Comparison of ENCODE assay signal across 8 mouse cellular contexts in the genomic region with DNA sequence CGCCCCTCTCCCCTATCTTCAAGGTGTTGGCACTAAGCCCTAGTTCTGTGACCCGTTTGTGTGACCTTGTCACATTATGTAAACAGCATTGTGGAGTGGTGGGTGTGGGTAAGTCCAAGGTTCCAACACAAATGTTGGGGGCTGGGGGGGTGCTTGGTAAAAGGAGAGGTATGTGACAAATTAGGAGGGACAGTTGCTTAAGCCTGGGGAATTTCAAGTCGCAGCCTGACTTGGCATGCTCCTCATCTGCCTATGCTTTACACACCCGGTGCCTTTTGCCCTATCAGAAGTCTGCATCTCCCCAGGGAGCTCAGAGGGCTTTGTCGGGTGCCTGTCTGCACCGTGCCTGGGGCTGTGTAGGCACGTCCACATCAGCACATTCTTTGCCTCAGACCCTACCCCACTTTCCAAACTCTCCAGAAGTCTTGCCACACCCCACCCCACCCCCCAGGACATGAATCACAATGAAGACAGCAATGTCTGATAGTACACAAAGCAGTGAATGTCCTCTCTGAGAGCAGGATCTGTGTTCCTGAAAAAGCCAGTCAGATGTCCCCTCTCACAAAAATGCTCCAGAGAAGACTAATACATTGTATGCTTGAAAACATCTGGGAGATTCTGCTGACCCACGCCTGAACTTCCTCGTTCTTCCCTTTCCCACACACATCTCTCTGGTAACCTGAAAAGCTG.
DNase-seq lines count a peak whose midpoint lies in the region; ATAC-seq and TF ChIP-seq lines count a peak whose summit lies in the region.

No protein-coding gene starts in this region.

- no peaks in the 10 kb centered on the region for H3K9me3 ChIP-seq in midbrain, embryonic 12.5 days
- H3K9me3 ChIP-seq in midbrain, embryonic 15.5 days, result no peaks in the 10 kb centered on the region
- no peaks in the 10 kb centered on the region for H3K9me3 ChIP-seq in embryonic facial prominence, embryonic 13.5 days
- peaks cover 1% of the 10 kb centered on the region for H3K9me3 ChIP-seq in limb, embryonic 12.5 days

- H3K36me3 ChIP-seq in midbrain, embryonic 12.5 days, result no peaks in the 10 kb centered on the region
- H3K36me3 ChIP-seq in midbrain, embryonic 15.5 days (replicated peaks), result no peaks in the 10 kb centered on the region
- H3K36me3 ChIP-seq in embryonic facial prominence, embryonic 13.5 days, result no peaks in the 10 kb centered on the region
- no peaks in the 10 kb centered on the region for H3K36me3 ChIP-seq in limb, embryonic 12.5 days

- H3K4me2 ChIP-seq in midbrain, embryonic 12.5 days (replicated peaks), result no peak overlapping the region
- no peak overlapping the region for H3K4me2 ChIP-seq in midbrain, embryonic 15.5 days
- no peak overlapping the region for H3K4me2 ChIP-seq in embryonic facial prominence, embryonic 13.5 days
- H3K4me2 ChIP-seq in limb, embryonic 12.5 days, result 0 out of 2 replicates have a peak overlapping the region, but pooled peaks have one; percentile 10

- DNase-seq in thymus, postnatal 25 days, result peak; percentile 19
- DNase-seq in cerebellum, postnatal 4 days (ENCODE audit: low spot score in 2 of 2), result no peak
- DNase-seq in cerebellum, adult 2 months, result no peak
- no peak for DNase-seq in cerebellum, postnatal 14 days

- no peak overlapping the region for H3K27ac ChIP-seq in midbrain, embryonic 12.5 days (replicated peaks)
- no peak overlapping the region for H3K27ac ChIP-seq in midbrain, embryonic 15.5 days
- no peak overlapping the region for H3K27ac ChIP-seq in embryonic facial prominence, embryonic 13.5 days
- H3K27ac ChIP-seq in limb, embryonic 12.5 days, result no peak overlapping the region
- H3K27ac ChIP-seq in cerebellum, adult 2 months (ENCODE audit: insufficient read depth, low read length), result no peak overlapping the region

- ATAC-seq in midbrain, embryonic 12.5 days (ENCODE audit: low FRiP score, low read depth), result 0 out of 2 replicates have a peak, but pooled peaks have one; percentile 19
- ATAC-seq in midbrain, embryonic 15.5 days (replicated peaks), result no peak
- ATAC-seq in embryonic facial prominence, embryonic 13.5 days (ENCODE audit: insufficient number of reproducible peaks, insufficient read depth, low FRiP score, low TSS enrichment, low read depth), result peak; percentile 78
- ATAC-seq in limb, embryonic 12.5 days (ENCODE audit: insufficient number of reproducible peaks, insufficient read depth, low FRiP score, low TSS enrichment, low read depth), result peak; percentile 52; the same call in 1 of the 2 replicates

- no peak for TF ChIP-seq CTCF in cerebellum, adult 2 months (IDR thresholded peaks at IDR 0.05; ENCODE audit: borderline replicate concordance, insufficient read depth, low read depth, low read length)

- H3K4me1 ChIP-seq in midbrain, embryonic 12.5 days, result peaks cover 12% of the 10 kb centered on the region; the same call in 1 of the 2 replicates
- peaks cover 7% of the 10 kb centered on the region; the same call in 1 of the 2 replicates for H3K4me1 ChIP-seq in midbrain, embryonic 15.5 days
- H3K4me1 ChIP-seq in embryonic facial prominence, embryonic 13.5 days, result peaks cover 8% of the 10 kb centered on the region
- peaks cover 16% of the 10 kb centered on the region for H3K4me1 ChIP-seq in limb, embryonic 12.5 days (replicated peaks)
- H3K4me1 ChIP-seq in cerebellum, adult 2 months (ENCODE audit: control insufficient read depth, insufficient read depth, low read length), result no peaks in the 10 kb centered on the region

- no peak overlapping the region for H3K9ac ChIP-seq in midbrain, embryonic 12.5 days (replicated peaks)
- H3K9ac ChIP-seq in midbrain, embryonic 15.5 days, result no peak overlapping the region
- no peak overlapping the region for H3K9ac ChIP-seq in embryonic facial prominence, embryonic 13.5 days
- no peak overlapping the region for H3K9ac ChIP-seq in limb, embryonic 12.5 days (replicated peaks)

- TF ChIP-seq POLR2A in cerebellum, adult 2 months (IDR thresholded peaks at IDR 0.05; ENCODE audit: borderline replicate concordance, insufficient read depth, low read length), result no peak

- H3K4me3 ChIP-seq in midbrain, embryonic 12.5 days, result no peak overlapping the region
- H3K4me3 ChIP-seq in midbrain, embryonic 15.5 days, result no peak overlapping the region
- H3K4me3 ChIP-seq in embryonic facial prominence, embryonic 13.5 days, result no peak overlapping the region
- H3K4me3 ChIP-seq in limb, embryonic 12.5 days (replicated peaks), result no peak overlapping the region
- no peak overlapping the region for H3K4me3 ChIP-seq in cerebellum, adult 2 months (replicated peaks; ENCODE audit: insufficient read depth, low read depth, low read length)

- no peaks in the 10 kb centered on the region for H3K27me3 ChIP-seq in midbrain, embryonic 12.5 days
- H3K27me3 ChIP-seq in midbrain, embryonic 15.5 days (replicated peaks), result no peaks in the 10 kb centered on the region
- H3K27me3 ChIP-seq in embryonic facial prominence, embryonic 13.5 days, result no peaks in the 10 kb centered on the region
- H3K27me3 ChIP-seq in limb, embryonic 12.5 days, result no peaks in the 10 kb centered on the region
- H3K27me3 ChIP-seq in cerebellum, adult 2 months (ENCODE audit: control insufficient read depth, insufficient read depth, low read length), result no peaks in the 10 kb centered on the region; the same call in 1 of the 2 replicates

- WGBS in midbrain, embryonic 12.5 days, result 27% methylated on average over 9 of the region's 9 CpGs
- WGBS in midbrain, embryonic 15.5 days, result 28% methylated on average over 9 of the region's 9 CpGs
- WGBS in embryonic facial prominence, embryonic 13.5 days, result 11% methylated on average over 9 of the region's 9 CpGs
- 21% methylated on average over 9 of the region's 9 CpGs for WGBS in limb, embryonic 12.5 days
- WGBS in cerebellum, adult 2 months, result 20% methylated on average over 9 of the region's 9 CpGs
